Mouse (Mus musculus) monocyte, adult 2 months (primary cell): ENCODE measurements around the gene Olfr722.
"Not testable (repeated sequence)": the region's sequence is repeated elsewhere in the genome, so short reads cannot be mapped to it uniquely, and the experiment has no call there.

Experiments used
- DNase-seq, 2 experiments: peaks; one replicate each; pipeline ENCODE4 v3.0.0; 2022; ENCODE audit warnings: low spot score in 2 of 2, low read depth in 1 of 2

Gene Olfr722

DNA sequence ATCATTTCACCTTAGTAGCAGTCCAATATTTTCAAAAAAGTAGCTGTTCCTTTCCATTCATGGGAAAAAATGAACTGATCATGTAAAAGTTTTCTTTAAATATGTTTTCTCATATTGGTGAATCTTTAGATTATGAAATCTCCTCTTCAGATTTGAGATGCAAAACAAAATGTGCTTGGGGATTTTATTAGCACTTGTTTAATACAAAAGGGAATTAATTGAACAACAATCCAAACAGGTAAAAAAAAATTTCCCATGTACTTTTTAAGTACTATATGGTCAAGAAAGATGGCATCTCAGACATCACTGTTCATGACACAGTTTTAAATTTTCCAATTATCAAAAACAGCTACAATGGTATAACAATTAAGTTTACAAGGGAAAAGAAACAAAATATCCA is at the start of gene Olfr722:
Gene Olfr722 (minus strand): TSS at position 101 of the 400 bp plus-strand sequence.
- DNase-seq = no peak

DNA sequence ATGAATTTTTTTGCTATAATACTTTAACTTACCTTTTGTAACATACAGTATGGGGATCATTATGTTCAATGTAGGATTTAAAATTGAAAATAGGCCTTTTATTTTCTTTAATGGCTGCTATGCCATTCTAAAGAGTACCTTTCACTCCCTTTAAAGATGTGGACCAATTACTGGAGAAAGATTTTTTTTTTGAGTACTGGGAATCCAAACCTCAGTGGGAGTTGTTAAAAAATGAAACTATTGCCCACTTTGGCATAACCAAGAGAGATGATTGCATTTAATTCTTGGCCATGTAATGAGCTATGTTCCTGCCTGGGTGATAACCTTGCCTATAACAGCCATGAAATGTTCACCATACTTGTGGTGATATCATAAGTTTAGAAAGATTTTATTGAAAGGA is 29.9 kb upstream of the Olfr722 start, which contains the start of gene Olfr723:
Gene Olfr723 (minus strand): TSS at position 101 of the 400 bp plus-strand sequence.
- not testable (repeated sequence) for DNase-seq

DNA sequence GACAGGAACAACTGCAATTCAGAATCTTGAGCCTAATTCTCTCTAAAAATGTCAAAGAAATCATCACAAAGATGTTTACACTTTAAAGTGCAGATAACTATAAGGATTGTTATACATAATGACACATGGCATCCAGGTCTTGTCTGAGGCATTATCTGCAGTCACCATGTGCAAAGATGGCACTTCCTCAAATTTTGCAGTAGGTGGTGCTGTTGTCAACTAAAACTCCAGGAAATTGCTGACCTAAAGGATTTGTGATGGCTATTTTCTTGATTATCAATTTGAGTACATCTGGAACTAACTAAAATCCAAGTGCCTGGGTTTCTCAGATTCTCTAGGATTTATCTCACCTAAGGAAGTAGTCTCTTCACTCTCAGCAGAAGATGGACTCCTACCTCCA is 41.4 kb downstream of the Olfr722 start:
- DNase-seq = no peak
